ENCODE assay signal across 8 mouse cellular contexts in genomic region chr9:47733780-47734451, GRCm38 (mm10).
DNase-seq lines count a peak whose midpoint lies in the region; ATAC-seq and TF ChIP-seq lines count a peak whose summit lies in the region.

No protein-coding gene starts in this region.

- no peaks in the 10 kb centered on the region for H3K79me2 ChIP-seq in heart, adult 2 months (replicated peaks; ENCODE audit: control insufficient read depth, insufficient read depth, low read length)

- WGBS in heart, adult 2 months: 73% methylated on average over 13 of the region's 13 CpGs
- 77% methylated on average over 13 of the region's 13 CpGs for WGBS in heart, embryonic 11.5 days (ENCODE audit: insufficient replicate concordance)
- 22% methylated on average over 13 of the region's 13 CpGs for WGBS in spleen, adult 2 months
- 41% methylated on average over 13 of the region's 13 CpGs for WGBS in liver, postnatal 0 days (ENCODE audit: insufficient replicate concordance)

- no peak for TF ChIP-seq POLR2A in heart, adult 2 months (IDR thresholded peaks at IDR 0.05; ENCODE audit: insufficient read depth, low read depth, low read length)
- TF ChIP-seq POLR2A in spleen, adult 2 months (IDR thresholded peaks at IDR 0.05; ENCODE audit: low read depth, low read length): no peak

- peak; percentile 26 to 31 for DNase-seq in heart, adult 2 months
- peak in 1 of 2 experiments; percentile 11 for DNase-seq in spleen, adult 2 months (ENCODE audit: low read depth in 1 of 2, low spot score in 2 of 2)
- DNase-seq in spleen, adult 12 weeks (ENCODE audit: low spot score): no peak
- peak; percentile 27 for DNase-seq in liver, postnatal 0 days
- DNase-seq in thymus, postnatal 25 days: peak; percentile 38
- DNase-seq in urinary bladder, postnatal 25 days (ENCODE audit: low spot score): no peak
- DNase-seq in cerebellum, postnatal 4 days (ENCODE audit: low spot score in 2 of 2): no peak

- no peak overlapping the region for H3K4me3 ChIP-seq in heart, adult 2 months
- no peak overlapping the region for H3K4me3 ChIP-seq in heart, embryonic 11.5 days (ENCODE audit: low read depth, low read length)
- no peak overlapping the region for H3K4me3 ChIP-seq in spleen, adult 2 months (ENCODE audit: extremely low read depth, insufficient read depth, insufficient read length)
- no peak overlapping the region for H3K4me3 ChIP-seq in liver, postnatal 0 days (ENCODE audit: low read depth, low read length)

- no peak overlapping the region for H3K27ac ChIP-seq in heart, adult 2 months
- H3K27ac ChIP-seq in heart, embryonic 11.5 days (ENCODE audit: low read depth, low read length): no peak overlapping the region
- H3K27ac ChIP-seq in spleen, adult 2 months (ENCODE audit: insufficient read depth, low read length): peak overlapping the region; percentile 26; the same call in 1 of the 2 replicates
- H3K27ac ChIP-seq in liver, postnatal 0 days (ENCODE audit: low read depth): no peak overlapping the region

- no peak overlapping the region for H3K4me2 ChIP-seq in heart, embryonic 11.5 days
- no peak overlapping the region for H3K4me2 ChIP-seq in liver, postnatal 0 days (ENCODE audit: low read depth, low read length)

- intact Hi-C loops in heart, adult 2 months (cut with DNase I): no loop called here

- no peaks in the 10 kb centered on the region for H3K36me3 ChIP-seq in heart, adult 2 months (ENCODE audit: control insufficient read depth, insufficient read depth, low read length)
- no peaks in the 10 kb centered on the region for H3K36me3 ChIP-seq in heart, embryonic 11.5 days (ENCODE audit: control insufficient read depth, insufficient read depth, low read length)
- H3K36me3 ChIP-seq in spleen, adult 2 months (ENCODE audit: control insufficient read depth, insufficient read depth, low read length): no peaks in the 10 kb centered on the region
- H3K36me3 ChIP-seq in liver, postnatal 0 days (replicated peaks; ENCODE audit: insufficient read depth, low read length): no peaks in the 10 kb centered on the region

- H3K27me3 ChIP-seq in heart, adult 2 months (ENCODE audit: control insufficient read depth, insufficient read depth, low read length): no peaks in the 10 kb centered on the region
- no peaks in the 10 kb centered on the region for H3K27me3 ChIP-seq in heart, embryonic 11.5 days (ENCODE audit: control insufficient read depth, insufficient read depth, low read length)
- H3K27me3 ChIP-seq in spleen, adult 2 months (ENCODE audit: control insufficient read depth, insufficient read depth, low read length): no peaks in the 10 kb centered on the region
- no peaks in the 10 kb centered on the region for H3K27me3 ChIP-seq in liver, postnatal 0 days (ENCODE audit: insufficient read depth, low read length)

- H3K4me1 ChIP-seq in heart, adult 2 months (ENCODE audit: control insufficient read depth, insufficient read depth, low read length): no peaks in the 10 kb centered on the region
- H3K4me1 ChIP-seq in heart, embryonic 11.5 days (ENCODE audit: control insufficient read depth, insufficient read depth, low read length): peaks cover 4% of the 10 kb centered on the region; the same call in 1 of the 2 replicates
- no peaks in the 10 kb centered on the region for H3K4me1 ChIP-seq in spleen, adult 2 months (ENCODE audit: control insufficient read depth, insufficient read depth, insufficient read length)
- no peaks in the 10 kb centered on the region for H3K4me1 ChIP-seq in liver, postnatal 0 days (ENCODE audit: insufficient read depth)

- no peaks in the 10 kb centered on the region for H3K9me3 ChIP-seq in heart, embryonic 11.5 days (replicated peaks; ENCODE audit: control insufficient read depth, low read length)
- no peaks in the 10 kb centered on the region for H3K9me3 ChIP-seq in liver, postnatal 0 days (ENCODE audit: low read length)

- H3K9ac ChIP-seq in heart, adult 2 months (ENCODE audit: low read depth, low read length): no peak overlapping the region
- no peak overlapping the region for H3K9ac ChIP-seq in heart, embryonic 11.5 days (ENCODE audit: low read depth, low read length)
- no peak overlapping the region for H3K9ac ChIP-seq in liver, postnatal 0 days (replicated peaks)

- no peak for ATAC-seq in heart, embryonic 11.5 days (replicated peaks; ENCODE audit: insufficient number of reproducible peaks, low FRiP score, low TSS enrichment)
- peak; percentile 77 for ATAC-seq in liver, postnatal 0 days

- no peak for TF ChIP-seq CTCF in heart, adult 2 months (IDR thresholded peaks at IDR 0.05)
- TF ChIP-seq CTCF in spleen, adult 2 months (IDR thresholded peaks at IDR 0.05; ENCODE audit: extremely low read depth, insufficient read depth, insufficient read length, insufficient replicate concordance): no peak
- no peak for TF ChIP-seq CTCF in liver, postnatal 0 days (IDR thresholded peaks at IDR 0.05; ENCODE audit: low read depth)

- no peak for TF ChIP-seq EP300 in heart, adult 2 months (IDR thresholded peaks at IDR 0.05; ENCODE audit: insufficient read depth, low read depth, low read length)
- TF ChIP-seq EP300 in liver, postnatal 0 days (IDR thresholded peaks at IDR 0.05; ENCODE audit: low read depth): 0 out of 2 replicates have a peak, but pooled peaks have one; percentile 14

Comparison
In these comparisons a context has a peak if more than half of its experiments do, and no peak if none do; other contexts are left out.
1. DNase-seq: peak in heart, adult 2 months (2 of 2), liver, postnatal 0 days (single experiment) and thymus, postnatal 25 days (single experiment); none in spleen, adult 12 weeks (single experiment), urinary bladder, postnatal 25 days (single experiment) and cerebellum, postnatal 4 days (0 of 2).